Mouse (Mus musculus) Muller cell, postnatal 12 days (primary cell): ENCODE measurements at regions not wholly inside any gene's neighbourhood (a gene's known extent, or its start where the extent isn't known, plus 50 kb on each side); places are given as distances from the start of the nearest gene placed in this dataset.
A peak's percentile ranks its signal among the peaks of the same experiment; 100 is the strongest.
"Not testable (repeated sequence)": the region's sequence is repeated elsewhere in the genome, so short reads cannot be mapped to it uniquely, and the experiment has no call there.

Source experiments
- DNase-seq: peaks from one replicate; pipeline ENCODE4 v3.0.0-alpha.2; 2015; ENCODE audit errors: inconsistent ontology term

GRCm38 (mm10) chr5:74827944-74828343 lies 125.2 kb upstream of the Lnx1 start:
- DNase-seq: peak; percentile 83

DNA sequence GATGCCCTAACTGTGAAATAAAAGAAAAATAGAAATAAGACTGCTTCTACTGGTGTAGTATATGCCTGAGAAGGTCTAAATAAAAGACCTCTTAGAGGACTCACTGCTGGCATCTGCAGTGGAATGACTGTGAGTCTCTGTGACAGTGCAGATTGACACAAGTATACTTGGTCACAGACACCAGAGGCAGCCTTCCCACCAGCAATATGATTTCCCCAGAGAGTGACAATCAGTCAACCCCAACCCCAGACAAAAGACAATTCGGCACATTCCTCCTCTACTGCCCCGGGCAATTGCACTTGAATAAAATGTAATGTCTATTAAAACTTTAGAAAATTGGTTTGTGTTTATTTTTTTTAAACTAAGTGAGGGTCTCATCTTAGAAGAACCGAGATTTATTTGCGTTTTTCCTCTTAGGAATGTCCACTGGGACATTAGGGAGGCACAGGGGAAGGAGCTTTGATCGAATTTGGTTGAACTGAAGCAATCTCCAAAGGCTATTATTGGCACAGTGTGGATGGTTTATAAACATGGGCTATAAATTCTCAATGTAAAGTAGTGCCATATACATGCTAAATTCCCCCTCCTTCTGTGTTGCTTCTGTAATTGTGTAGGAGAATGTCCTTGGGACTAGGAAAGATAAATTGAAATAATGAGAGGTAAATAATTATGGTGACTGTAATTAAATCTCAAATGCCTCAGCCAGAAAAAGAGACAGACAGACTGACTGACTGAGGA lies 123.0 kb upstream of the Lnx1 start:
- DNase-seq: no peak

- no peak for DNase-seq
Measured at GRCm38 (mm10) chr5:74823719-74824118, 121.0 kb upstream of the Lnx1 start.

- no peak for DNase-seq
Measured at GRCm38 (mm10) chr5:74821969-74822368, 119.3 kb upstream of the Lnx1 start.

DNA sequence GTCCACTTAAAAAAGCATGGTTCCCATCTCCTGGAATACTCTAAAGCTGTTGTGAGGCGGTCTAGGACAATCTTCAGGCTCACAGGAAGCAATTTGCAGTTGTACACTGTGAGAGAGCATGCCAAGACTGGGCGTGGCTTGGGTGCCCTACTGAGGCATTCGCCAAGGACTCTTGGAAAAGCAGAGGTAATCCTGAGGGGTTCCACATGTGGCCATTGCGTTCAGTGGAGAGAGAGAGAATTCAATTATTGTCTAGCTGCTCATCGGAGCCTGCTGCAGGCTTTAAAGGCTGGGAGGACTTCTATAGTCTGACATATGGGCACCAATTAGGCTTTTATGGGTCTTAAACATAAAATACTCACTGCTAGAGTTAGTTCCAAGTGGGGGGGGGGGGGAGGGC lies 113.8 kb upstream of the Lnx1 start:
- no peak for DNase-seq

- DNase-seq: no peak
Measured at GRCm38 (mm10) chr5:74813396-74813795, 110.7 kb upstream of the Lnx1 start.

- DNase-seq: no peak
Measured at GRCm38 (mm10) chr5:74811046-74811445, 108.3 kb upstream of the Lnx1 start.

- DNase-seq: no peak
Measured at GRCm38 (mm10) chr5:74807581-74808221, 105.0 kb upstream of the Lnx1 start.

DNA sequence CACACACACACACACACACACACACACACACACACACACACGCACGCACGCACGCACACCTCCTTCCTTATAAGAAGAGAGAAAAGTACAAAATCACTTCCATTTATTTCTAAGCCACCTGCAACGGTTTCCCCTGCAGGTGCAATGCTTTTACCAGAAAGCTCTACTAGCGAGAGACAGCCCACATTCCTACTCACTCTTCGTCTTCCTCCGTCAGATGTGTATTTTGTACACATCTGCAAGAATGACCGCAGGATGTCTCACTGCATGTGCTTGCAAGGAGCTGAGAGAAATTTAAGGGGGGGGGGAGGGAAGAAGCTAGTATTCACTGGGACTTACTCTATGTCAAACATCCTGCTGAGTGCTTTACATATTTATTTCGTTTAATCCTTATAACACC lies 99.2 kb upstream of the Lnx1 start:
- DNase-seq: no peak

DNA sequence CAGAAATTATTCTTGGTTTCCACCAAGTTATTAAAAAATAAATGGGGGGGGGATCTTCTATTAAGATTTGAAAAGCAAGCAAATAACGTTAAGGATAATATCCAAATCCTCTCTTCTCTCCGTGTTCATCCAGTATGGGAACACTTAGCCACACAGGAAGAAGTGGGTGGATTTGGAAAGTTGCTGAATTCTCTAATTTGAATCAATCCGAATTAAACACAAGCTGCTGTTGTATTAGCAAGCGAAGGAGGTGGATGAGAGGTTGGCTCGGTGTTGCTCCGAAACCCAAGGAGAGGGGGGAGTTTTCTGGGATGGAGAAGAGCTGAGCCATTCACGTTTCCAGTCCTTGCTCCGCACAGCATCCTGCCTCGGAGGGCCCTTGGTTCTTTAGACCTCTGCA lies 97.6 kb upstream of the Lnx1 start:
- no peak for DNase-seq

GRCm38 (mm10) chr5:74796421-74797067 lies 93.8 kb upstream of the Lnx1 start:
- peak; percentile 55 for DNase-seq

DNA sequence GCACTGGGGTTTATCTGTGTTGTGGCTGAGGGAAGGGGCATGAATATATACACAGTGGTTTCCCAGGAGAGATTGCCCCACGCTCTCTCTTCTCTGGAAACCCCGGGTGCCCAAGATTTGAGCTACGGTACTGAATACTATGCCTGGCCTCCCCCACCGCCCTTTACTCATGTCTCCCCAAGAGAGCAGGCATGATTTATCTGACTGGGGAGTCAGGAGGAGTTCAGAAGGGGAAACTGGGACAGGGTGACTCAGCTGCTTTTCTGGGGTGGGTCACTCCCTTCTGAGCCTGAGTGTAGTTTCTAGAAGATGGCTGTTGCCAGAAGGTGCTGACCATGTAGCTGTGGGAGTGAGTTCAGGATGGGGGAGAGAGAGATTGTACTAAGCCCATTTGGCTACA lies 92.0 kb upstream of the Lnx1 start:
- no peak for DNase-seq

- no peak for DNase-seq
Measured at GRCm38 (mm10) chr5:74793431-74793830, 90.7 kb upstream of the Lnx1 start.

DNA sequence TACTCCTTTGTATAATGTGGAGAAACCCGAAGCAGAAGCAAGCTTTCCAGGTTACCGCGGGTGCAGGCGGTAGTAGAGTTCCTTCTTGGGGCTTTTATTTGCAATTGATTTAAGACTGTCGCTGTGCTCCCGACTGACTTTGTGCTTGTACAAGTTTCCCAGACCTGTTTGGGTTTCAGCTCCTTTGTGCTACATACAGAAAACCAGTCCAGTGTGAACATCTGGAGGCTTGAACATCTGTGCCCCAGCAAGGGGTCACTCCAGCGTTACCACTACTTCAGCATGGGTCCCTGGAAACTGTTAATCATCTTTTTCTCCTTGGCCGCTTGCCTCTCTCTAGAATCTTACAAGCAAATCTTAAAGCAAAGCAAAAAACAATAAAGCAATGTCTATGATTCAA lies 90.2 kb upstream of the Lnx1 start:
- no peak for DNase-seq

DNA sequence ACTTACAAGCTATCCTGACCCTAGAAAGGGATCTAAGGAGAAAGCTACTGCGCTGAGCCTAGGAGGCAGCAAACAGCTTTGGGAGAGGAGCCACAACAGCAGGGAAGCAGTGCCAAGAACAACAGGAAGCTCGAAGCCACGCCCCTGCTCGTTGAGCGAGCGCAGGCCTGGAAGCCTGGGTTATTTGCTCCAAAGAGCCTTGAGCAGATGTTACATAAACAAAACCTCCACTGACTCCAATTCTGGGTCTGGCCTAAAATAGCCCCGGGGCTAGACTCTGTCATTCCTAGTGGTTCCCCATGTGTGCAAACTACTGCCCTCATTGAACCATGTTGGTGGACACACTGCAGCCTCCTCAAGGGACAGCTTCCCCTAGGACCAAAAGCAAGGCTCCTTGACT lies 89.6 kb upstream of the Lnx1 start:
- peak; percentile 83 for DNase-seq

DNA sequence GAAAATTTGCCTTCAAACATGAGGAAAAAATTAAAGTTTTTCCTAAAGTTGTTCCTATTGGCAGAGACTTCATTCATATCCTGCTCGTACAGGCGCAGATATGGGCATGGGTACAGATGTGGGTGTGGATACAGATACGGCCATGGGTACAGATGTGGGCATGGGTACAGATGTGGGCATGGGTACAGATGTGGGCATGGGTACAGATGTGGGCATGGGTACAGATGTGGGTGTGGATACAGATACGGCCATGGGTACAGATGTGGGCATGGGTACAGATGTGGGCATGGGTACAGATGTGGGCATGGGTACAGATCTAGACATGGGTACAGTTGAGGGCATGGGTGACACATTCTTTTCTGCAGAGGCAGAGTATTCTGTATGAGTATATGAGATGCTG lies 87.8 kb upstream of the Lnx1 start:
- not testable (repeated sequence) for DNase-seq

DNA sequence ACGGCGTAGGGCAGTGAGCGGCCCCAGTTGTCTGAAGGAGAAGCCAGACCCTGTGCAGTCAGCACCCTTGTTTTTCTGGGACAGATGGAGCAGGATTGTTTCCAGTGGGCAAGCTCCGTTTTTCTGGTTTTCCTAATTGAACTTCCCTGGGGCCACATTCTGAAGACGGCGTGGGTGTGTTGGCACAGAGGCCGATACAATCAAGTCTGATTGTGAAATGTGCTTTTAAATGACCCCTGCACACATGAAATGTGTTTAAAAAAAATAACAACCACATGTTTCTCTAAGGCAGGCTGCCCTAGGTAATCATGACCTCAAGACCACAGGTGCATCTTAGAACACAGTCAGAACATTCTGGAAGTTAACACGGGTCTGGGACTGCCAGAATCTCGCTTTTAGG lies 81.2 kb upstream of the Lnx1 start:
- no peak for DNase-seq

DNA sequence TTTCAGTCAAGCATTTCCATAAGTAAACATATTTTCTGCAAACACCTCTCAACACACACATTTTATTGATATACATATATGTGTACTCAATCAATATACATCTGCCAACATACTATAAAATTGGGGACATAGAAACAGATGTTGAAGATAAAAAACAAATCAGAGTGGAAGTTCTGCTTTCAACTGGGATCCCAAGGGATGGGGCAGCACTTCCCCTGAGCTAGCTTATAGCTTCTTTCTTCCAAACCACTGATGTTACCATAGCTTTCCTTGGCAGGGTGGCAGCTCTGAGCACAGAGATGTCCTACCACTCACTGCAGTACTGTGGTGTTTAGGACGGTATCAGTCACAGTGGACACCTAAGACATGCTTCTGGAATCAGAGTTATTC lies 75.4 kb upstream of the Lnx1 start:
- no peak for DNase-seq

DNA sequence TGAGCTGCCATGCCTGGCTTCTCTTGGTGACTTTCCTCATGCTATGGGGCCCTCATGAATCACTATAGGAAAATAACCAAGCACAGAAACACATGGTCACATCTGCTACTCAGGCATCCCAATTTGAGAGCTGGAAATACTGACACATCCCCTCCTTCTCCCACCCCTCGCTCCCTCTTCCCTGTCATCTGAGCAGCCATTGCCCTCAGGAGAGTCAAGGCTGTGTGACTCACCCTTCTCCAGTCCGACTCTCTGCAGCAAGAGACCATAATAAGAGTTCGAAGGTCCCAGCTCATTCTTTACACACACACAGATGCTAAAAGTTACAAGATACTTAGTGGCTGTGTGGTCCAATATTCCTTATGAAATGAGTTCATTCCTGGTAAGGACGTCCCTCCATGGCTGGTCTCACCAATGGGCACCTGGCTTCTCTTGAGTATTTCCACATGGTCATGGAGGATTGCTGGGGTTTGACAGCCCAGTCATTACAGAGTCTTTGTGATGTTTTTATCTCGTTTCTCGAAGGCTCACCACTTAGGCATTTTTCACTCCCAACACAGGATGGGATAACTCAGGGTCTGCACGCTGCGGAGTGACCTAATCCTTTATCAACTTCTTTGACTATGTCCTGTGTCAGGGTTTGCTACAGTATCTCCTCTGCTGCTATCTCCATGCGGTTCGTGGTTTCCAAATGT lies 74.8 kb upstream of the Lnx1 start:
- no peak for DNase-seq

DNA sequence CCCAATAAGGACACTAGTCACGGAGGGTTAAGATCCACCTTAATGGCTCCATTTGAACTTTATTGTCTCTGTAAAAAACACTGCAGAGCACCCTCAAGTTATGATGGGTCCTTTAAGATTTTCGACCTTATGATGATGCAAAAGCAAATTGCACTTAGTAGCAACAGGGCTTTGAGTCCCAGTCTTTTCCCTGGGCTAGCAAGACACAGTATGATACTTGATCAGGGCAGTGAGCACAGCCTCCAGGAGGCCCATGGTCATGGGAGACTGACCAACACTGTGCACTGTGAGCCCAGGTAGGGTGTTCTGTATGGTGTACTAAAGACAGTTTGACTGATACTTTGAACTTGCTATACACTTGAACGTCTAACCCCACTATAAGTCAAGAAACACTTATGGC lies 73.4 kb upstream of the Lnx1 start:
- DNase-seq: no peak

DNA sequence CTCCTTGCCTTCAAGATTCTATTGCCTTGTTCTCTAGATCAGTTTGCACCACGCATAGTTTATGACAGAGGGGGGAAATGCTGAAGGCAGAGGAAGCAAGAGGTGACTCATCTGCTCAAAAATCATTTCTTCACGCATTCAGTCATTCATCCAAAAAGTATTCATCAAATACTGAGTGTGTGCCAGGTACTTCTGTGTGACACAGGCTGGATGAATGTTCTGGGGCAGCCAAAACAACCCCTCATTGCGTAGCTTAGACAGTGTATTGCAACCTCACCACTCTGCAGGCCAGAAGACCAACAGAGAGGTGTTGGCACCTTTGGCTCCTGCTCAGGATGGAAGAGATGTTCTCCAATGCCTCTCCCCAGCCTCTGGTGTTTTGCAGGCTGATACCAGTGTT lies 72.9 kb upstream of the Lnx1 start:
- peak; percentile 60 for DNase-seq

- DNase-seq: no peak
Measured at GRCm38 (mm10) chr5:74773558-74774429, 71.1 kb upstream of the Lnx1 start.
